Mouse (Mus musculus): ENCODE data around the gene Tnfrsf17. TPM values are rescaled to one million over a fixed set of nuclear protein-coding genes. Genes with fewer than 3 reads are reported as not detected.

Gene Tnfrsf17
- total RNA-seq (2023; ENCODE audit: inconsistent age): 0.66 to 0.67 TPM in 2 of 4 replicates, not detected in the others

GRCm38 (mm10) chr16:11313512-11313911, at the start of gene Tnfrsf17:
Gene Tnfrsf17, plus strand, starts transcription at chr16:11313812.

GRCm38 (mm10) chr16:11322409-11323323, 9.1 kb downstream of the Tnfrsf17 start, which contains the start of gene Snx29:
Gene Snx29, plus strand, starts transcription at chr16:11322908.

Other genes with a start within 250 kb of the Tnfrsf17 start
- gene Litaf, start 247.7 kb upstream of the Tnfrsf17 start, total RNA-seq (2023; ENCODE audit: inconsistent age): 22.2 to 30.2 TPM (median 27.4 TPM) in 4 replicates
- gene Txndc11, start 179.2 kb upstream of the Tnfrsf17 start, total RNA-seq (2023; ENCODE audit: inconsistent age): 69.3 to 72.6 TPM (median 70.9 TPM) in 4 replicates
- 316 to 335 TPM (median 324 TPM) in 4 replicates for gene Zc3h7a, start 137.4 kb upstream of the Tnfrsf17 start, total RNA-seq (2023; ENCODE audit: inconsistent age)
- 81.8 to 93.4 TPM (median 88.2 TPM) in 4 replicates for gene Rsl1d1, start 110.5 kb upstream of the Tnfrsf17 start, total RNA-seq (2023; ENCODE audit: inconsistent age)
- gene Gspt1, start 59.5 kb upstream of the Tnfrsf17 start, total RNA-seq (2023; ENCODE audit: inconsistent age): 73.1 to 74.7 TPM (median 73.6 TPM) in 4 replicates
- 130 to 147 TPM (median 142 TPM) in 4 replicates for gene Snx29, start 9.1 kb downstream of the Tnfrsf17 start, total RNA-seq (2023; ENCODE audit: inconsistent age)

All from B cell, adult (primary cell).